Comparison of ENCODE assay signal across 9 mouse cellular contexts in the genomic region with DNA sequence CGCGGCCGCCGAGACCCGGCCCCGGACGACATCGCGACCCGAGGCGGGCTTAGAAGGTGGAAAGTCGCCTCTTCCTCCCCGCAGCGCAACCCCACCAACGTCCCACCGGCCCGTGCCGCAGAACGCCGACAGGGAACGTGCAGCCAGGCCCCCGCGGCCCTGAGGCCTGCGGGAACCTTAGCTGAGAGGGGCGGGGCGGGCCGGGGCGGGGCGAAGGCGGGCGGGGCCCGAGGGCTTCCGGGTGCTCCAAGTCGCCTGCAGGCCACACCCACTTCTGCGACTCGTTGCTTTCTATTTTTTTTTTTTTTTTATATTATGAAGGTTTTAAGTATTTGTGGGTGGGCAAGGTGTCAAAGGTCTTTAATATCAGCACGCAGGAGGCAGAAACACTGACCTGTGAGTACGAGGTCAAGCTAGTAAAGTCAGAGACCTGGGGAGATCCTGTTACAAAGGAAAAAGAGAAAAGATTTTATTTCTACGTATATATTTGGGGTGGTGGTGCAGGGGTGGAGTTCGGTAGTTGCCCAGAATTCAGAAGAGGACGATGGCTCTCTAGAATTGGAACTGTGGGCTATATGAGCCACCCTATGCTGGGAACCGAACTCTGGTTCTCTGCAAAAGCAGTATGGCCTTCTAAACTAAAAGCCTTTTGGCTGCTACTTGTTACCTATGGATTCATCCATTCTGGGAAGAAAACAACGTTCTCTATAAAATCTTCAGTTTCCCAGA. TPM values are rescaled to one million over a fixed set of nuclear protein-coding genes. Genes with fewer than 3 reads are reported as not detected.
DNase-seq lines count a peak whose midpoint lies in the region; ATAC-seq and TF ChIP-seq lines count a peak whose summit lies in the region.
"Had no signal": no experiment of that assay in that cellular context is flagged by ENCODE, and none has a peak within 500 bp of the region (broad histone marks: within the 10 kb centered on the region; RNA-seq: fewer than 3 reads in every experiment).

No protein-coding gene starts in this region.

- H3K4me2 ChIP-seq in forebrain, postnatal 0 days (ENCODE audit: low read depth), result peak overlapping the region; percentile 69
- peak overlapping the region; percentile 63 for H3K4me2 ChIP-seq in midbrain, embryonic 15.5 days

- no peak for TF ChIP-seq CTCF in forebrain, postnatal 0 days (IDR thresholded peaks at IDR 0.05; ENCODE audit: low read depth)

- 0 out of 2 replicates have a peak, but pooled peaks cover 3% of the 10 kb centered on the region for H3K36me3 ChIP-seq in forebrain, postnatal 0 days (ENCODE audit: insufficient read depth)
- H3K36me3 ChIP-seq in midbrain, embryonic 15.5 days (replicated peaks), result no peaks in the 10 kb centered on the region
- H3K36me3 ChIP-seq in splenic B cell, adult 2 months (ENCODE audit: control insufficient read depth, insufficient read depth, low read length, poor library complexity, severe bottlenecking), result no peaks in the 10 kb centered on the region; the same call in none of the 2 replicates

- H3K27ac ChIP-seq in forebrain, postnatal 0 days (ENCODE audit: low read depth, low read length), result peak overlapping the region; percentile 91
- peak overlapping the region; percentile 94 for H3K27ac ChIP-seq in midbrain, embryonic 15.5 days

- ATAC-seq in forebrain, postnatal 0 days, result peak; percentile 91
- peak; percentile 88 for ATAC-seq in midbrain, embryonic 15.5 days (replicated peaks)

- no peaks in the 10 kb centered on the region for H3K27me3 ChIP-seq in forebrain, postnatal 0 days (ENCODE audit: insufficient read depth, low read length)
- H3K27me3 ChIP-seq in midbrain, embryonic 15.5 days (replicated peaks), result no peaks in the 10 kb centered on the region
- no peaks in the 10 kb centered on the region for H3K27me3 ChIP-seq in splenic B cell, adult 2 months (ENCODE audit: control insufficient read depth, insufficient read depth, low read length, poor library complexity, severe bottlenecking)

- peak overlapping the region; percentile 97 for H3K9ac ChIP-seq in forebrain, postnatal 0 days
- H3K9ac ChIP-seq in midbrain, embryonic 15.5 days, result peak overlapping the region; percentile 95

- WGBS in forebrain, postnatal 0 days, result 5% methylated on average over 37 of the region's 43 CpGs
- 3% methylated on average over 41 of the region's 43 CpGs for WGBS in midbrain, embryonic 15.5 days

- H3K9me3 ChIP-seq in forebrain, postnatal 0 days (ENCODE audit: low read length), result no peaks in the 10 kb centered on the region
- no peaks in the 10 kb centered on the region for H3K9me3 ChIP-seq in midbrain, embryonic 15.5 days

- DNase-seq in urinary bladder, adult 2 months (ENCODE audit: low spot score), result peak; percentile 59
- DNase-seq in urinary bladder, postnatal 4 days (ENCODE audit: low spot score in 2 of 2), result no peak
- DNase-seq in c-Kit-positive CD71-positive TER-119-negative erythroid progenitor cells, embryonic 14.5 days (ENCODE audit: low read depth), result peak; percentile 71
- DNase-seq in forebrain, postnatal 0 days, result peak; percentile 85
- peak; percentile 93 for DNase-seq in induced T-regulatory cell, adult 2 months (ENCODE audit: low read depth)
- DNase-seq in liver, result peak; percentile 93
- DNase-seq in splenic B cell, adult 2 months (ENCODE audit: low read depth, low spot score), result peak; percentile 89

- H3K4me3 ChIP-seq in forebrain, postnatal 0 days (ENCODE audit: low read depth, low read length), result peak overlapping the region; percentile 74
- peak overlapping the region; percentile 87 for H3K4me3 ChIP-seq in midbrain, embryonic 15.5 days

- no peaks in the 10 kb centered on the region for H3K4me1 ChIP-seq in forebrain, postnatal 0 days (ENCODE audit: insufficient read depth)
- H3K4me1 ChIP-seq in midbrain, embryonic 15.5 days, result peaks cover 7% of the 10 kb centered on the region

RNA-seq across cellular contexts. Expression of a gene that starts 1.2 kb away (rescaled TPM):
- polyA plus RNA-seq in urinary bladder, adult 2 months (2012; rRNA removed), result 58.9 and 68.6 TPM in 2 replicates
- 80.2 and 85.6 TPM in 2 replicates for total RNA-seq in forebrain, postnatal 0 days (2014; rRNA removed)
- polyA plus RNA-seq in forebrain, postnatal 0 days (2015; fragmentation: Nextera tagmentation; extraction: Ambion mirVana), result 80.2 and 81.2 TPM in 2 replicates
- 70.9 TPM in 2 replicates for polyA plus RNA-seq in midbrain, embryonic 15.5 days (2015; fragmentation: Nextera tagmentation; extraction: Ambion mirVana)

RNA-seq across cellular contexts. Expression of a gene that starts 7.2 kb away (rescaled TPM):
- polyA plus RNA-seq in urinary bladder, adult 2 months (2012; rRNA removed), result 14.3 TPM in 2 replicates
- 33.8 and 35.4 TPM in 2 replicates for total RNA-seq in forebrain, postnatal 0 days (2014; rRNA removed)
- polyA plus RNA-seq in forebrain, postnatal 0 days (2015; fragmentation: Nextera tagmentation; extraction: Ambion mirVana), result 13.8 and 17.8 TPM in 2 replicates
- polyA plus RNA-seq in midbrain, embryonic 15.5 days (2015; fragmentation: Nextera tagmentation; extraction: Ambion mirVana), result 24.9 and 25.0 TPM in 2 replicates

RNA-seq across cellular contexts. Expression of a gene that starts 14.2 kb away (rescaled TPM):
- not detected in 2 replicates for polyA plus RNA-seq in urinary bladder, adult 2 months (2012; rRNA removed)
- total RNA-seq in forebrain, postnatal 0 days (2014; rRNA removed), result not detected in 2 replicates
- not detected in 2 replicates for polyA plus RNA-seq in forebrain, postnatal 0 days (2015; fragmentation: Nextera tagmentation; extraction: Ambion mirVana)
- not detected in 2 replicates for polyA plus RNA-seq in midbrain, embryonic 15.5 days (2015; fragmentation: Nextera tagmentation; extraction: Ambion mirVana)
- total RNA-seq: gastrocnemius, adult 8-10 months had no signal

RNA-seq across cellular contexts. Expression of a gene that starts 57.0 kb away (rescaled TPM):
- 3.3 and 3.5 TPM in 2 replicates for polyA plus RNA-seq in urinary bladder, adult 2 months (2012; rRNA removed)
- total RNA-seq in forebrain, postnatal 0 days (2014; rRNA removed), result 13.7 and 14.1 TPM in 2 replicates
- 16.3 and 17.5 TPM in 2 replicates for polyA plus RNA-seq in forebrain, postnatal 0 days (2015; fragmentation: Nextera tagmentation; extraction: Ambion mirVana)
- polyA plus RNA-seq in midbrain, embryonic 15.5 days (2015; fragmentation: Nextera tagmentation; extraction: Ambion mirVana), result 15.9 and 16.6 TPM in 2 replicates

Comparison
In these comparisons a context has a peak if more than half of its experiments do, and no peak if none do; other contexts are left out.
1. DNase-seq: peak in urinary bladder, adult 2 months (single experiment), c-Kit-positive CD71-positive TER-119-negative erythroid progenitor cells, embryonic 14.5 days (single experiment), forebrain, postnatal 0 days (single experiment), induced T-regulatory cell, adult 2 months (single experiment), liver (single experiment) and splenic B cell, adult 2 months (single experiment); none in urinary bladder, postnatal 4 days (0 of 2).